Mouse (Mus musculus) kidney, adult 18-20 months (tissue): Measurements from ENCODE around the gene Ccr2.
"Not testable (repeated sequence)": the region's sequence is repeated elsewhere in the genome, so short reads cannot be mapped to it uniquely, and the experiment has no call there.

Experiments used
- DNase-seq: peaks from one replicate; pipeline ENCODE4 v3.0.0; 2021

Ccr2 gene

DNA sequence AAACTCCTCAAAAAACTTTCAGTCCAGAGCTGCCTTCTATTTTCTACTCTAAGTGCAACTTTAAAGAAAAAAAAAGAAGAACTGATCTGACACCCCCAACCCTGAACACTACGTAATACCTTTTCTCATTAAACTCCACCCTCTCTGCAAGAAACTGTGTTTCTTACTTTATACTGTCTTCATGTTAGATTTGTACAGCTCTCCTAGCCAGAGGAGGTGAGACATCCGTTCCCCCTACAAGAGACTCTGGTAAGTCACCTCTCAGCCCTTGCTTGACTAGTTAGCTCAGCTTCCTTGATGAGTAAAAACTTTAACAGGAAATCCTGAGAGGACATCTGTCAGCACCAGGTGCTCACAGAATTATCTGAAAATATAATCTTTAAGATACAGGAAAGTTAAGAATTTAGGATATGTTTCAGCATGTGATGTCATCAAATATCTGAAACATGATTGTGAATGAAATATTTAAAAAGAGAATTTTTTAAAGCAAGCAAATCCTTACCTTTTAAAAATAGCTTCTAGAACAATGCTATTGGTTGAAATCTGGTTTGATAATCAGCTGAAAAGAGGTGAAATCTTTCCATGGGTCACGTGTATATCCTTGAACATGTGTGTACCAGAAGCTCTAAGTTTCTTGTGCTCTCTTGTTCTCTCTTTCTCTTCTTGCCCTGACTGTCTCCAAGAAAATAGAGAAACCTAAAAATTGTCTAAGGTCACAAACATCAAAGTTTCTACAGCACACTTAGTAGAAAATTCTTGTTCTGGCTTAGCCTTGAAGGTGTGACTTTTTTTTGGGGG is 19.8 kb downstream of the Ccr2 start, which contains the start of gene Ccr5:
Gene Ccr5 (plus strand): TSS at position 157 of the 798 bp plus-strand sequence.
- DNase-seq = no peak

GRCm38 (mm10) chr9:124125576-124125975 is 23.8 kb downstream of the Ccr2 start:
- no peak for DNase-seq

DNA sequence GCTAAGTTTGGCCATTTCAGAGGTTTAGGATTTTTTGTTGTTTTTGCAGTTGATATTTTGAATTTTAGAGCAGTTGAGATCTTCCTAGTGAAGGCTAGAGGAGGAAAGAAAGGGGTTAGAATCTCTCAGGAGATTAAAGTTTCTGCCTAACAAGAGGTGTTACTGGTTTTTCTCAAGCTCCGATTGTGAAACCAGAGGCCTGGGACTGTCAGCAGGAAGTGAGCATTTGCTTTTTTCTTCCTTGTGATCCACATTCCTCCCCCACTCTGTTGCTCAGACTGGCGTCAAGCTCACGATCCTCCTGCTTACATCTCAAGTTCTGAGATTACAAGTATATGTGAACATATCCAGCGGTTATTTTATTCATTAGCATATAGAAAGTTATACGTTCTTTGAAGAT is 24.6 kb downstream of the Ccr2 start:
- DNase-seq = no peak

DNA sequence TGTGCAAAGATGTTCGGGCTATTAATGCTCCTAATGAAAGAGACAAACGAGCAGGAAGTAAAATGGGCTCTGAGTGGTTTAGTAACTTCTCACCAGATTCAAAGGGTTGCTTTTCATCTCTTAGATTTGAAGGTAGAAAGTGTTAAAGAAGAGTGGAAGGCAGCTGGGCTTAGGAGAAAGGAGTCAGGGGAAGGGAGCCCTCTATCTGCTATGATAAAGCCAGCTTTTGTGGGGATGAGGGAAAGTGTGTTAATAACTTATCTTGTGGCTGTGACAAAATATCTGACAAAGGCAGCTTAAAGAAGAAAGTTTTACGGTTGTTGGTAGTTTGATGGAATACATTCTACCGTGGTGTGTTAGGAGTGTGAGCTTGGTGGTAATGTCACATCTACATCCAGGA is 25.7 kb downstream of the Ccr2 start:
- DNase-seq = no peak

GRCm38 (mm10) chr9:124128379-124128778 is 26.6 kb downstream of the Ccr2 start:
- peak; percentile 11 for DNase-seq

- DNase-seq = not testable (repeated sequence)
Observed at GRCm38 (mm10) chr9:124132899-124133298, 31.1 kb downstream of the Ccr2 start.

GRCm38 (mm10) chr9:124134919-124135318 is 33.2 kb downstream of the Ccr2 start:
- DNase-seq = not testable (repeated sequence)

- no peak for DNase-seq
Observed at GRCm38 (mm10) chr9:124137619-124138018, 35.9 kb downstream of the Ccr2 start.

DNA sequence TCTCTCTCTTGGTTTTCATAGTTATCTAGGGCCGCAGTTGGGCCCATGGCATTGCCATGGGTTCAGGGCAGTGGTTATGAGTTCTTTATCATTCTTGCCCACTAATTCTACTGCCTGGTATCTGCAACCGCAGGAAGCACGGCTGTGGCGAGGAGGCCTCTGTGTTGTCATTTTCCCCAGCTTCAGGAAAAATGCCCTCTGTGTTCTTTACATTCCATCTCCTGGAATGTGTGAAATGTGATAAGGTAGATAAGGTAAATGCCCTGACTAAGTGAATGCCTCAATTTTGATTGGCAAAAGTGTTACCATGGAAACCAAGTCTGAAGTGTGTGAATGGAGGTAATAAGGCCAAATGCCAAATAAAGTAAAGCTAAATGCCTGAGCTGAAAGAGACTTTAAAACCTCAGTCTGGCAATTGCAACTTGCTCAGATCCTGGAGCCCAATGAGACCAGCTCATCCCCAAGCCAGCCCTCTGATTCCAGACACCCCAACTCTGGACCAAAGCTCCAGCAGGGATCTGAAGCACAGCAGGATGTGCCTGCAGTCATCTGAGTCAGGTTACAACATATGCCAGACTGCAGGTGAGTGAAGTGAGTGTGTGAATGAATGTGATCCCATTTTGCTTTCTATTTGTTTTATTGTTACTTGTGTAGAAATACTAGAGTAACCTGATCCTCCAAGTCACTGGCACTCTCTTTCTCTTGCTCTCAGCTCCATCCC is 36.5 kb downstream of the Ccr2 start:
- no peak for DNase-seq

DNA sequence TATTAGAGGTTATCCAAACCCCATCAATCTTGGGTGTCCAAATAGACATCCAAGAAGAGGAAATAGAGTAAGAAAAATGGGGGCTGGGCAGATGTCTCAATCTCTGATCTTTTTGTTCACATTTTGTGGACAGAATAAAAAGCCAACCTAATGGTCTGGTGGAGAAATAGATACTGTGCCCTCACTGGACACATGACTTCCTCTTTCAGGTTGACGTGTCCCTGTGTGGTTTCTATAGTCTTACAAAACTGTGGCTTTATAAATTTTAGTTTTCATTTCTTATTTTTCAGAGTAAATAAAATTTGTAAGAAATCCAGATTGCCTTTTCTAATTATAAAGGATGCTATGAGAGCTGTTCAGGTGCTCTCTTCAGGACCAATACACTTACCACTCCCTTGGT is 41.9 kb downstream of the Ccr2 start:
- DNase-seq = no peak

GRCm38 (mm10) chr9:124146307-124146706 is 44.6 kb downstream of the Ccr2 start:
- DNase-seq = no peak
